Mouse (Mus musculus) macrophage (primary cell): ENCODE data around the gene Pbxip1. TPM values are rescaled to one million over a fixed set of nuclear protein-coding genes. Genes with fewer than 3 reads are reported as not detected.

ENCODE experiments used
- H3K27ac ChIP-seq: fragments of 350-480 bp; formaldehyde crosslinking; 2 replicates; pipeline ENCODE4 v1.9.0; 2021
- H3K36me3 ChIP-seq: fragments of 350-480 bp; formaldehyde crosslinking; 2 replicates; pipeline ENCODE4 v1.9.0; 2021; ENCODE audit errors: inconsistent target
- H3K4me3 ChIP-seq: fragments of 350-480 bp; formaldehyde crosslinking; 2 replicates; pipeline ENCODE4 v1.9.0; 2021; ENCODE audit errors: inconsistent target
- H3K79me2 ChIP-seq: fragments of 350-480 bp; formaldehyde crosslinking; 2 replicates; pipeline ENCODE4 v1.9.0; 2021; ENCODE audit errors: inconsistent target
- WGBS: methylation state at CpG from one replicate; pipeline ENCODE4 v1.1.7; 2026; ENCODE audit warnings: inconsistent platforms; ENCODE audit not compliant: missing documents; 5-methylcytosine and 5-hydroxymethylcytosine counted together
- polyA plus RNA-seq: library from polyadenylated mRNA; stranded (reverse); fragments of 250-400 nt; gene quantifications from 3 replicates; pipeline ENCODE4 v1.2.4, GENCODE M21; 2018; ENCODE audit warnings: inconsistent platforms

The Pbxip1 gene
- polyA plus RNA-seq, 1 experiment from 2014 or later: 5.3 TPM

GRCm38 (mm10) chr3:89434532-89434931 lies 2.0 kb upstream of the Pbxip1 start:
- H3K4me3 ChIP-seq: no peak overlapping the region
- no peak overlapping the region for H3K27ac ChIP-seq
- peaks cover 15% of the 10 kb centered on the region; the same call in 1 of the 2 replicates for H3K36me3 ChIP-seq
- peaks cover 27% of the 10 kb centered on the region for H3K79me2 ChIP-seq
- WGBS: 97% methylated on average over 11 of the region's 11 CpGs

- H3K4me3 ChIP-seq: no peak overlapping the region
- H3K79me2 ChIP-seq: peaks cover 27% of the 10 kb centered on the region
- no peak overlapping the region for H3K27ac ChIP-seq
- 92% methylated on average over 6 of the region's 7 CpGs for WGBS
- H3K36me3 ChIP-seq: peaks cover 15% of the 10 kb centered on the region; the same call in 1 of the 2 replicates
These were observed 1.5 kb upstream of the Pbxip1 start for GRCm38 (mm10) chr3:89435041-89435440.

GRCm38 (mm10) chr3:89437269-89437668 lies 763 bp downstream of the Pbxip1 start:
- peak overlapping the region; percentile 30 for H3K4me3 ChIP-seq
- WGBS: 8% methylated on average over 5 of the region's 5 CpGs
- H3K27ac ChIP-seq: peak overlapping the region; percentile 25; the same call in 1 of the 2 replicates
- peaks cover 9% of the 10 kb centered on the region for H3K79me2 ChIP-seq
- peaks cover 14% of the 10 kb centered on the region; the same call in 1 of the 2 replicates for H3K36me3 ChIP-seq

GRCm38 (mm10) chr3:89440691-89441090 lies 4.2 kb downstream of the Pbxip1 start:
- Histone ChIP-seq H3K36me3 (0 out of 2 replicates have a peak, but pooled peaks cover 4% of the 10 kb centered on the region), H3K27ac (no peak overlapping the region), H3K4me3 (no peak overlapping the region), H3K79me2 (no peaks in the 10 kb centered on the region)
- 93% methylated on average over 2 of the region's 2 CpGs for WGBS

GRCm38 (mm10) chr3:89448720-89449537 lies 12.4 kb downstream of the Pbxip1 start:
- 65% methylated on average over 10 of the region's 13 CpGs for whole genome bisulfite sequencing
- Histone ChIP-seq H3K4me3 (no peak overlapping the region), H3K27ac (no peak overlapping the region), H3K79me2 (no peaks in the 10 kb centered on the region), H3K36me3 (0 out of 2 replicates have a peak, but pooled peaks cover 6% of the 10 kb centered on the region)

GRCm38 (mm10) chr3:89449541-89449940 lies 13.0 kb downstream of the Pbxip1 start:
- Histone ChIP-seq H3K79me2 (no peaks in the 10 kb centered on the region), H3K36me3 (0 out of 2 replicates have a peak, but pooled peaks cover 6% of the 10 kb centered on the region), H3K4me3 (no peak overlapping the region), H3K27ac (no peak overlapping the region)
- WGBS: 24% methylated on average over 7 of the region's 7 CpGs

- WGBS: 100% methylated on average over 1 of the region's 1 CpGs
These were observed 15.4 kb downstream of the Pbxip1 start for GRCm38 (mm10) chr3:89451916-89452315.

GRCm38 (mm10) chr3:89454401-89455177 lies 18.1 kb downstream of the Pbxip1 start, which contains the start of gene Pmvk:
Pmvk (plus strand) TSS chr3:89454541.
- 87% methylated on average over 9 of the region's 10 CpGs for WGBS

More at GRCm38 (mm10) chr3:89451916-89452315, 15.4 kb downstream of the Pbxip1 start:
- Histone ChIP-seq H3K79me2 (no peaks in the 10 kb centered on the region), H3K27ac (no peak overlapping the region), H3K36me3 (no peaks in the 10 kb centered on the region), H3K4me3 (no peak overlapping the region)

GRCm38 (mm10) chr3:89455786-89456285 lies 19.3 kb downstream of the Pbxip1 start:
- no peaks in the 10 kb centered on the region for H3K36me3 ChIP-seq
- no CpG with 5 or more reads among the region's 1 CpGs for WGBS
- no peaks in the 10 kb centered on the region; the same call in 1 of the 2 replicates for H3K79me2 ChIP-seq
- no peak overlapping the region for H3K4me3 ChIP-seq
- H3K27ac ChIP-seq: no peak overlapping the region

More at GRCm38 (mm10) chr3:89454401-89455177, 18.1 kb downstream of the Pbxip1 start, which contains the start of gene Pmvk:
- no peak within 1 kb of the TSS for H3K4me3 ChIP-seq
- no peaks in the 10 kb centered on the region; the same call in 1 of the 2 replicates for H3K79me2 ChIP-seq
- no peak within 1 kb of the TSS for H3K27ac ChIP-seq
- no peaks in the 10 kb centered on the region for H3K36me3 ChIP-seq

GRCm38 (mm10) chr3:89456726-89457665 lies 20.5 kb downstream of the Pbxip1 start:
- WGBS: 48% methylated on average over 9 of the region's 10 CpGs
- Histone ChIP-seq H3K36me3 (no peaks in the 10 kb centered on the region), H3K79me2 (no peaks in the 10 kb centered on the region; the same call in 1 of the 2 replicates), H3K27ac (no peak overlapping the region), H3K4me3 (no peak overlapping the region)

- Histone ChIP-seq H3K27ac (peak overlapping the region; percentile 66), H3K4me3 (peak overlapping the region; percentile 79), H3K36me3 (no peaks in the 10 kb centered on the region), H3K79me2 (no peaks in the 10 kb centered on the region; the same call in 1 of the 2 replicates)
- 45% methylated on average over 13 of the region's 13 CpGs for WGBS
These were observed 22.0 kb downstream of the Pbxip1 start for GRCm38 (mm10) chr3:89458372-89458964.

- under 1% methylated on average over 30 of the region's 36 CpGs for WGBS
- H3K4me3 ChIP-seq: peak overlapping the region; percentile 79
- no peaks in the 10 kb centered on the region for H3K36me3 ChIP-seq
- H3K27ac ChIP-seq: peak overlapping the region; percentile 66
- H3K79me2 ChIP-seq: no peaks in the 10 kb centered on the region; the same call in 1 of the 2 replicates
These were observed 22.7 kb downstream of the Pbxip1 start for GRCm38 (mm10) chr3:89458965-89459807.
